Mouse (Mus musculus): ENCODE measurements around the gene Itpkc. TPM values are rescaled to one million over a fixed set of nuclear protein-coding genes. Genes with fewer than 3 reads are reported as not detected.

Gene Itpkc
- polyA plus RNA-seq, 1 experiment: 3.0 TPM

DNA sequence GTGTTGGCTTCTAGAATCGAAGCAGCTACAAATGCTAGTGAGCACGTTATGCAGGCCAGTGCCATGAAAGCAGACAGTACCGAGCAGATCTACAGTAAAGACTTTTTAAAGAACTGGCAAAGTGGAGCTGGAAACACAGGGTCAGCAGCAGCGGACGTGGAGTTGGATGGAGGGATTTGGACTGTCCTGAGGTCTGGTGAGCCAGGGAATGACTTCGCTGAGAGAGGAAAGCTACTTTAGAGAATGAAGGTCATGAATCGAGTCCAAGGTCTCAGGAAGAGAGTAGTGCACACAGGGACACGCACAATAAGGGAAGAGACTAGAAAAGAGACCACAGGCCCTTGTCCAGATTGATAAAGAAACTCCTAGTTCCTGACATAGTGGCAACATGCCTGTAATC is 30.8 kb downstream of the Itpkc start:
- Histone ChIP-seq H3K4me1 (peaks cover 58% of the 10 kb centered on the region), H3K36me3 (replicated peaks; ENCODE audit: low read length) (peaks cover 43% of the 10 kb centered on the region), H3K27me3 (replicated peaks) (no peaks in the 10 kb centered on the region), H3K9me3 (no peaks in the 10 kb centered on the region), H3K4me3 (replicated peaks) (no peak overlapping the region)
- TF ChIP-seq GATA1 (IDR thresholded peaks at IDR 0.05; ENCODE audit: borderline replicate concordance, low read length): no peak
- TF ChIP-seq FLI1 (IDR thresholded peaks at IDR 0.05; ENCODE audit: low read length): no peak

DNA sequence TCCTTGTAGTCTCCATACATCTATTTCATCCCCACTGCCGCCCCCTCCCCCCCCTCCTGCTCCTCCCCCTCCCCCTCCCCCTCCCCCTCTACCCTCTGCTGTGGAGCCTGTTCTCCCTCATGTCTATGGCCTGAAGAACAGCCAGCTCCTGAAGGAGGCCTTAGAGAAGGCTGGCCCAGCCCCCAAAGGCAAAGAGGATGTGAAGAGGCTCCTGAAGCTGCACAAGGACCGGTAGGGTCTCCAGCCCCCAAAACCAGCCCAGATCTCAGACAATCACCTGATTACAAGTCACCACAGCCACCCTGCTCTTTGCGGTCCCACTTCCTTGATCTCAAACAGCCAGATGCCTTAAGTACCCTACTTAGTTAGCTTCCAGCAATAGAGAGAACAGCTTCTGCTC is 31.3 kb downstream of the Itpkc start:
- Histone ChIP-seq H3K4me1 (peaks cover 63% of the 10 kb centered on the region), H3K9me3 (no peaks in the 10 kb centered on the region), H3K4me3 (replicated peaks) (peak overlapping the region; percentile 4), H3K36me3 (replicated peaks; ENCODE audit: low read length) (peaks cover 43% of the 10 kb centered on the region), H3K27me3 (replicated peaks) (no peaks in the 10 kb centered on the region)
- no peak for TF ChIP-seq FLI1 (IDR thresholded peaks at IDR 0.05; ENCODE audit: low read length)
- no peak for TF ChIP-seq GATA1 (IDR thresholded peaks at IDR 0.05; ENCODE audit: borderline replicate concordance, low read length)

GRCm38 (mm10) chr7:27195681-27196611 is 32.5 kb downstream of the Itpkc start, which contains the start of the genes BC024978 and Snrpa:
Gene BC024978 (plus strand): TSS chr7:27195781.
Gene Snrpa (minus strand): TSS chr7:27196271.
- peaks cover 63% of the 10 kb centered on the region for H3K4me1 ChIP-seq

GRCm38 (mm10) chr7:27193731-27194130 is 34.7 kb downstream of the Itpkc start:
- Histone ChIP-seq H3K27me3 (replicated peaks) (no peaks in the 10 kb centered on the region), H3K4me1 (peaks cover 63% of the 10 kb centered on the region), H3K4me3 (replicated peaks) (no peak overlapping the region), H3K36me3 (replicated peaks; ENCODE audit: low read length) (peaks cover 63% of the 10 kb centered on the region), H3K9me3 (no peaks in the 10 kb centered on the region)
- TF ChIP-seq GATA1 (IDR thresholded peaks at IDR 0.05; ENCODE audit: borderline replicate concordance, low read length) (no peak), FLI1 (IDR thresholded peaks at IDR 0.05; ENCODE audit: low read length) (no peak)

More at GRCm38 (mm10) chr7:27195681-27196611, 32.5 kb downstream of the Itpkc start, which contains the start of the genes BC024978 and Snrpa:
- H3K9me3 ChIP-seq: no peaks in the 10 kb centered on the region
- peak within 1 kb of the TSS; percentile 95 for H3K4me3 ChIP-seq (replicated peaks)
- TF ChIP-seq GATA1 (IDR thresholded peaks at IDR 0.05; ENCODE audit: borderline replicate concordance, low read length) (no peak), FLI1 (IDR thresholded peaks at IDR 0.05; ENCODE audit: low read length) (peak; percentile 69; the same call in 1 of the 2 replicates)
- H3K36me3 ChIP-seq (replicated peaks; ENCODE audit: low read length): peaks cover 47% of the 10 kb centered on the region
- H3K27me3 ChIP-seq (replicated peaks): no peaks in the 10 kb centered on the region

GRCm38 (mm10) chr7:27192434-27192833 is 36.0 kb downstream of the Itpkc start:
- Histone ChIP-seq H3K36me3 (replicated peaks; ENCODE audit: low read length) (peaks cover 76% of the 10 kb centered on the region), H3K4me3 (replicated peaks) (no peak overlapping the region), H3K27me3 (replicated peaks) (no peaks in the 10 kb centered on the region), H3K9me3 (no peaks in the 10 kb centered on the region), H3K4me1 (peaks cover 51% of the 10 kb centered on the region)
- TF ChIP-seq FLI1 (IDR thresholded peaks at IDR 0.05; ENCODE audit: low read length) (no peak), GATA1 (IDR thresholded peaks at IDR 0.05; ENCODE audit: borderline replicate concordance, low read length) (no peak)

GRCm38 (mm10) chr7:27189271-27189931 is 39.1 kb downstream of the Itpkc start:
- no peak for TF ChIP-seq GATA1 (IDR thresholded peaks at IDR 0.05; ENCODE audit: borderline replicate concordance, low read length)
- no peak for TF ChIP-seq FLI1 (IDR thresholded peaks at IDR 0.05; ENCODE audit: low read length)
- peak overlapping the region; percentile 46 for H3K4me3 ChIP-seq (replicated peaks)
- H3K9me3 ChIP-seq: no peaks in the 10 kb centered on the region
- H3K4me1 ChIP-seq: peaks cover 36% of the 10 kb centered on the region
- no peaks in the 10 kb centered on the region for H3K27me3 ChIP-seq (replicated peaks)
- peaks cover 98% of the 10 kb centered on the region for H3K36me3 ChIP-seq (replicated peaks; ENCODE audit: low read length)

DNA sequence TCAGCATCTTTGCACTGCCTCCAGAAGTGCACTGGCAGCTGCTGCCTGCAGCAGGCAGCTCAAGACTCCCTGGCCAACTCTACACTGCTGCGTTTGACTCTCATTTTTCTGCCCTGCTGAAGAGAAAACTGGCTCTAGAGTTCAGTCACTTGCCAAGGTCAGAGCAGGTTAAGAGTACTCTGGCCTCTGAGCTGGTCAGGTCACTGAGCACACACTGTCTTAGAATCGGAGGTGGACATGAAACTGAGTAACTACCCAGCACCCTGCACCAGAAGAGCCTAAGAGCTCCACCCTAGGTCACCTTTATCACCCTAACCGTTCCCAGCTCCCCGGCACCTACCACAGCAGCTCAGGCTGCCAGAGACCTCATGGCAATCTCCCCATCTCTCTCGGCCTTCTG is 42.5 kb downstream of the Itpkc start:
- Histone ChIP-seq H3K4me3 (replicated peaks) (no peak overlapping the region), H3K4me1 (peaks cover 14% of the 10 kb centered on the region), H3K36me3 (replicated peaks; ENCODE audit: low read length) (peaks cover 77% of the 10 kb centered on the region), H3K27me3 (replicated peaks) (no peaks in the 10 kb centered on the region), H3K9me3 (no peaks in the 10 kb centered on the region)
- TF ChIP-seq FLI1 (IDR thresholded peaks at IDR 0.05; ENCODE audit: low read length): no peak
- TF ChIP-seq GATA1 (IDR thresholded peaks at IDR 0.05; ENCODE audit: borderline replicate concordance, low read length): no peak

DNA sequence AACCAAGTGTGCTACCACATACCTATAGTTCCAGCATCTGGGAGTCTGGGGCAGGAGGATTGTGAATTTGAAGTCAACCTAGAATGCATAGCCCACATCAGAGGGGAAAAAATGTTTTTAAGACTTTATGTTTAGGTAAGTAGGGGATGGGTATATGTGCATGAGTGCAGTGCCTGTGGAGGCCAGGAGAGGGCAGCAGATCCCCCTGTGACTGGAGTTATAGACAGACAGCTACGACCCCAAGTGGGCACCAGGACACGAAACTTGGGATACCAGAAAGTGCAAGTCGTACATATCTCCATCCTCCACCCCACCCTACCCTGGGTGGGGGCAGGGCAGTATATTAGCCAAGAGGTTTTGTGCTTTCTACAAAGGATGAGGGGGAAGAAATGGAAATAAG is 43.5 kb downstream of the Itpkc start:
- Histone ChIP-seq H3K4me3 (replicated peaks) (no peak overlapping the region), H3K36me3 (replicated peaks; ENCODE audit: low read length) (peaks cover 67% of the 10 kb centered on the region), H3K9me3 (no peaks in the 10 kb centered on the region), H3K4me1 (peaks cover 24% of the 10 kb centered on the region), H3K27me3 (replicated peaks) (no peaks in the 10 kb centered on the region)
- TF ChIP-seq GATA1 (IDR thresholded peaks at IDR 0.05; ENCODE audit: borderline replicate concordance, low read length): no peak

DNA sequence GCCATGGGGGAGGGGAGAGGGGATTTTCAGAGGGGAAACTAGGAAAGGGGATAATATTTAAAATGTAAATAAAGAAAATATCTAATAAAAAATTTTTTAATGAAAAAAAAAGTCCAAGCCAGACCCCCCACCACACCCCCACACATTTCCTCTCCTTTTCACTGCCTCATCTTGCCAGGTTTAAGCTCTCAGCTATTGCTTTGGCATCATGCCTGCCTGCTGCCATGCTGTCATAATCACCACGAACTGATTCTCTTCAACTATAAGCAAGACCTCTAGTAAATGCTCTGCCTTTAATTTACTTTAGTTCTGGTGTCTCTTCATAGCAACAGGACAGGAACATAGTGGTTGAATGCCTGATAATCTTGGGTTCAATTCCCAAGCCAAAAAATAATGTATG is 46.0 kb downstream of the Itpkc start:
- TF ChIP-seq FLI1 (IDR thresholded peaks at IDR 0.05; ENCODE audit: low read length): no peak
- no peak for TF ChIP-seq GATA1 (IDR thresholded peaks at IDR 0.05; ENCODE audit: borderline replicate concordance, low read length)
- H3K4me3 ChIP-seq (replicated peaks): no peak overlapping the region
- peaks cover 42% of the 10 kb centered on the region for H3K36me3 ChIP-seq (replicated peaks; ENCODE audit: low read length)
- peaks cover 38% of the 10 kb centered on the region for H3K4me1 ChIP-seq
- no peaks in the 10 kb centered on the region for H3K9me3 ChIP-seq
- H3K27me3 ChIP-seq (replicated peaks): no peaks in the 10 kb centered on the region

Data from megakaryocyte, embryonic 14.5 days (primary cell).